Mouse (Mus musculus): ENCODE measurements around the gene Stk32c.

DNA sequence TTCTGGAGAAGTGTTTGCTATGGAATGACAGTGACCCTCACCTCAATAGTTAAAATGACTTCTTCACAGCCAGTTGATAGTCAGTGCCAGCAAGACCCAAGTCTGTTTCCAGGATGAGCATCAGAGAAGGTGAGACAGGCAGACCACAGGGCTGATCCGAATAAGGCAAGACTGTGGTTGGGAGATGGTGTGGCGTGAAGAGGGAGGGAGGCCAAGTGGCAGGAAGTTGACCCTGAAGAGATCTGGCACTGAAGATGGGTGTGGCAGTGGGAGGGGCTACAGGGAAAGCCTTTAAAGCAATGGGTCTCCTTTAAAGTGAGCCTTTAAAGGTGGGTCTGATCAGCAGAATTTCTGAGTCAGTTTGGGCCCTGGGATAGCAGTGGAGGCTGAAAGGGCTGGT lies 55.6 kb downstream of the Stk32c start:
- TF ChIP-seq CTCF (IDR thresholded peaks at IDR 0.05; ENCODE audit: extremely low read depth, insufficient read depth, low read length), result no peak
- TF ChIP-seq POLR2A (IDR thresholded peaks at IDR 0.05; ENCODE audit: extremely low read depth, insufficient read depth, low read length), result no peak
